Mouse (Mus musculus): ENCODE measurements around the gene Frat1.
"Not testable (repeated sequence)": the region's sequence is repeated elsewhere in the genome, so short reads cannot be mapped to it uniquely, and the experiment has no call there.

Gene Frat1

GRCm38 (mm10) chr19:41846366-41847090 lies 16.8 kb downstream of the Frat1 start:
- peak; percentile 10 for DNase-seq

- peak; percentile 66 for DNase-seq
Measured at GRCm38 (mm10) chr19:41847091-41847581, 17.4 kb downstream of the Frat1 start.

GRCm38 (mm10) chr19:41847614-41847991 lies 17.8 kb downstream of the Frat1 start:
- DNase-seq = not testable (repeated sequence)

GRCm38 (mm10) chr19:41847992-41848851 lies 18.5 kb downstream of the Frat1 start, which contains the start of gene Frat2:
Gene Frat2 (minus strand): TSS chr19:41848132.
- peak; percentile 89 for DNase-seq

- no peak for DNase-seq
Measured at GRCm38 (mm10) chr19:41850021-41850718, 20.4 kb downstream of the Frat1 start.

DNA sequence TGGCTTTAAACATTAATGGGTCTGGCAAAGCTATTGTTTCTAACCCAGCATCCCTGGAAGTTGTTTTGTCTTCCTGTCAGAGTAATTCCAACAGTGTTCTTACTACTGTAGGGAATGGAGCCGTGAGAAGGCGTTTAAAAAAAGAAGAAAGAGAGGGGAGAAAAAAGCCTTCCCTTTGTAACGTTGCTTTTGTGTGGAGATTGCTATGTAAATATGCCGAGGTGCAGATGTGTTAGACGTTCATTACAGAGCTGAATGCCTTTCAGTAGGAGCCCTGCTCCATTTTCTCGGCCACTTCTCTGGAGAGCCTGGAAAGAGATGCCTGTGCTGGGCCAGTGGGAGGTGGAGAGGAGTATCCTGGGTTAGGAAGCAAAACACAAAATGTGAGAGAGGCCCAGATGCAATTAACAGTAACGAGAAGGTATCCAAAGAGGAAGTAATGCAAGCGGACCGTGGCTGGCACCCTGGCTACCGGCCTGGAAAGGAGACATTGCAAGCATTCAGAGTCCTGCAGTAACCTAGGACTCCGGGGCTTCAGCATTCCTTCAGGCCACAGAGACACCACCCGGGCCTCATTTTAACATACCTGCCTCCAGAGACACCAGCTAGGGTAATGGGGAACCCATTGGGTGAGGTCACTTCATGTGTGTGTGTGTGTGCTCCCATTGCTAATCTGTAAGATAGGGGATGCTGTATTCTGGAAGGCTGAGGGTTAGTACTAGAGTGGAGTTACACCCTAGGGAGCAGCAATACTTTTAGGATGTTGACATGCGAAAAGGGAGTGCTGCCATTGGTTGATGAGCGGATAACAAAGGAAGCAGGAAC lies 21.2 kb downstream of the Frat1 start:
- DNase-seq = no peak

DNA sequence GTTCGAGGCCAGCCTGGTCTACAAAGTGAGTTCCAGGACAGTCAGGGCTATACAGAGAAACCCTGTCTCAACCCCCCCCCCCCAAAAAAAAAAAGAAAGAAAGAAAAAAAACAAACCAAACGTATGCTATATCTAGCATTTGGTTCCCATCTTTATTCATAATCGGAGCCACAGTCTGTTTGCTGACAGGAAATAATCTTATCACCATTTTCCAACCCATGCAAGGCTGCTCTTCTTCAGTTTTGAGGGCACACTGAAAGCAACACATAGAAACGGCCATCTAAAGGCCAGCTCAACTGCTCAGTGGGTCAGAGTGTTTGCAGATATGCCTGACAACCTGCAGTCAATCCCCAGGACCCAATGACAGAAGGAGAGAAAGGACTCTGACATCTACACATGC lies 22.7 kb downstream of the Frat1 start:
- no peak for DNase-seq

DNA sequence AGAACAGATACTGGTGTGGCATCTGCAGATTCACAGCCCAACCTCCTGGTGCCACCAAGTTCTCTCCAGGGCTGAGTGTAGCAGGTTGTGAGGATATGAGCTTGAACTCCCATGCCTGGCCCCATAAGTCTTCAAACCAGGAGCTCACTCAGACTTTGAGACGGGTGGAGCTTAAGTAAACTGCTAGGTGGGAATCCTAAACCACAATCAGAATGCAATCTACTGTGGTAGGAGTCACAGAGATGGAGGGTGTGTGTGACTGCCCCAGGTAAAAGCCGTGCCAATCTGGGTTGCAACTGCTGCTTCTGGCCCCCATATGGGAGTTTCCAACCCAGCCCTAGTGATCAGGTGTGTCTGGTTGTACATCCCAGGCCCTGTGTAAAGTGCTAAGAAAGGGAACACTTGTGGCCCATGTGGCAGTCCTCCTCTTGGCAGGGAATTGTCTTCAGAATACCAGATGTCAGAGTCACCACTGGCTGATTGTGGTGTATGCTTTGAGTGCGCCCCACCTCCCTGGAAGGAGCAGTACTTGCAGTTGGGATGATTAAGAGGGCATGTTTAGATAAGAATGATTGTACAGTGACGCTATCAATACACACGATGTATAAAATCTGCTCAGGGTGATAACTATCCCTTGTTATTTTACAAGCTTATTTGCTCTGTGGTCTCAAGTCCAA lies 27.5 kb downstream of the Frat1 start:
- DNase-seq = no peak

- DNase-seq = no peak
Measured at GRCm38 (mm10) chr19:41857816-41858310, 28.1 kb downstream of the Frat1 start.

GRCm38 (mm10) chr19:41866707-41867106 lies 36.9 kb downstream of the Frat1 start:
- DNase-seq = no peak

DNA sequence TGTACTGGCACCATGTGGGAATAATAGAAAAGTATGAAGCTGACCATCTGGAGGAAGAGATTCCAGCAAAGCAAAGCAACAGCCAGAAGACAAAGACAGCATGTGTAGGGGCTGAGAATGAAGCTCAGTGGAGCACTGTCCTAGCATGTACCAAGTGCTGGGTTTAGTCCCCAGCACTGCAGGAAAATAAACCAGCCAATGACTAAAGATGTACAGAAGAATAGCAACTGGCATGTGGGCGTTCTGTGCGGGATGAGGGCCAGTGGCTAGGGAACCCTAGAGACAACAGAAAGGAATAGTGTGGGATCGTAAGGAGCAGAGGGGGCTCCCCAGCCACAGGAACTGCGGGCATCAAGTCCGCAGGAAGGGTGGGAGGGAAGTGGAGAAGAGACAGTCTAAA lies 39.5 kb downstream of the Frat1 start:
- DNase-seq = peak; percentile 23

DNA sequence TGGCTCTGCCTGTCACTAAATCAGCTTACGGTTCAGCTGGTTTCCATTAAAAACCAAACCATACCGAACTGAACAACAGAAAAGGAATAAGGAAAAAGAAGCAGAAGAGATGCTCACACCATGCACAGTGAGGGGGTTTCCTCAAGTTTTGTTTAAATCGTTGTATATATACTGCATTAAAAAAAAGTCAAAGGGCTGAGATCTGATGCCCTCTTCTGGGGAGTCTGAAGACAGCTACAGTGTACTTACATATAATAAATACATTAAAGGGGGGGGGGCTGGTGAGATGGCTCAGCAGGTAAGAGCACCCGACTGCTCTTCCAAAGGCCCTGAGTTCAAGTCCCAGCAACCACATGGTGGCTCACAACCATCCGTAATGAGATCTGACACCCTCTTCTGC lies 40.2 kb downstream of the Frat1 start:
- DNase-seq = not testable (repeated sequence)

GRCm38 (mm10) chr19:41872285-41872684 lies 42.5 kb downstream of the Frat1 start:
- DNase-seq = peak; percentile 23

DNA sequence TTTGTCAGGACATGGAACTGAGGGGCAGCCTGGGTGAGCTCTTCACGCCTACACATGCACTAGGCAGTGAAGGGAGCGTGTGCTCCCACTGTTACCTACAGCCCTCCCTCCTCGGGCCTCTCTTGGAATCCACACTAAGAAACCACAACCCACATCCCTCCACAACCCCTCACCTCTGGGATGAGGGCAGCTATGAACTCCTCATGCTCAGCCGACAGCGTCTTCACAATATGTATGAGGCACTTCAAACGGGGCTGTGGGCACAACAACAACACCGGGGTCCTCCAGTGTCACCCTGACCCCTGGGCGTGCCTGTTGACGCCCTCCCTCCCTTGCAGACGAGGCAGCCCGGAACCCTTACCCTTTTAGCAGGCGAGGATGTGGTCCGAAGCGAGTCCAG lies 44.6 kb downstream of the Frat1 start:
- DNase-seq = no peak

DNA sequence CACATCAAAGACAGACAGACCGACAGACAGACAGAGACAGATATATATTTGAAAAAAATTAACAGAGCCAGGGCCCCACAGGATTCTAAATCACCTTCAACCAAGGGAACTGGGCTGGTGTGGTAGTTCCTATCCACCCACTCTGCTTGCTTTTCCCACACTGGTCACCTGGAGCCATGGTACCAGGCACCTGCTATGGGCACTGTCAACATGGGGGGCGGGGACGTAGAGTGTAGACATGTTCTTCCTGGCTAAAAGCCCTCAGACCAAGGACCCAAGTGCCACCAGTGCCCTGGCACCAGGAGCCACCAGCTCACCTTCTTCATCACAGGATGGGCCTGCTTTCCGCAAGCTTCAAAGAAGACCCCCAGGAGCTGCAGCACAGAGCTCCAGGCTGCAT lies 52.1 kb downstream of the Frat1 start:
- DNase-seq = no peak

Measured in right cerebral cortex, postnatal 25 days (tissue).